ENCODE assay signal across 26 mouse cellular contexts in genomic region chr5:8544512-8544911, GRCm38 (mm10).
DNase-seq lines count a peak whose midpoint lies in the region; ATAC-seq and TF ChIP-seq lines count a peak whose summit lies in the region.
"Had no signal": no experiment of that assay in that cellular context is flagged by ENCODE, and none has a peak within 500 bp of the region (broad histone marks: within the 10 kb centered on the region; RNA-seq: fewer than 3 reads in every experiment).

No protein-coding gene starts in this region.

- H3K4me3 ChIP-seq in liver, postnatal 0 days (ENCODE audit: low read depth, low read length): no peak overlapping the region
- H3K4me3 ChIP-seq: embryonic facial prominence, embryonic 15.5 days; heart, adult 2 months; heart, embryonic 13.5 days; hindbrain, embryonic 12.5 days; kidney, embryonic 15.5 days; limb, embryonic 10.5 days; liver, embryonic 15.5 days; midbrain, embryonic 10.5 days; neural tube, embryonic 12.5 days had no signal

- no peaks in the 10 kb centered on the region for H3K9me3 ChIP-seq in liver, postnatal 0 days (ENCODE audit: low read length)
- H3K9me3 ChIP-seq: embryonic facial prominence, embryonic 15.5 days; heart, embryonic 13.5 days; hindbrain, embryonic 12.5 days; kidney, embryonic 15.5 days; limb, embryonic 10.5 days; liver, embryonic 15.5 days; midbrain, embryonic 10.5 days; neural tube, embryonic 12.5 days had no signal

- no peak overlapping the region for H3K9ac ChIP-seq in liver, postnatal 0 days (replicated peaks)
- H3K9ac ChIP-seq: embryonic facial prominence, embryonic 15.5 days; heart, embryonic 13.5 days; hindbrain, embryonic 12.5 days; kidney, embryonic 15.5 days; liver, embryonic 15.5 days; neural tube, embryonic 12.5 days had no signal

- peak; percentile 6 for DNase-seq in CD4-positive, CD25-positive, alpha-beta regulatory T cell, adult 2 months (ENCODE audit: low read depth, low spot score)
- peak; percentile 52 for DNase-seq in heart, adult 11 months
- no peak for DNase-seq in heart, adult 18-20 months
- DNase-seq in thymus, postnatal 0 days (ENCODE audit: low spot score): peak; percentile 3
- no peak for DNase-seq in thymus, postnatal 14 days
- DNase-seq in liver, postnatal 0 days: no peak
- DNase-seq in testis, postnatal 10 days (ENCODE audit: low spot score): no peak
- DNase-seq: adrenal gland, postnatal 14 days; cerebellum, adult 8-10 months; cerebellum, postnatal 36 days; gastrocnemius, postnatal 14 days; heart, adult 2 months; heart, postnatal 14 days; kidney, adult 11 months; liver; lung, postnatal 4 days; thymus, postnatal 4 days had no signal

- no peaks in the 10 kb centered on the region for H3K4me1 ChIP-seq in liver, postnatal 0 days (ENCODE audit: insufficient read depth)
- H3K4me1 ChIP-seq: embryonic facial prominence, embryonic 15.5 days; heart, embryonic 13.5 days; hindbrain, embryonic 12.5 days; liver, embryonic 15.5 days; midbrain, embryonic 10.5 days; neural tube, embryonic 12.5 days had no signal

- ATAC-seq in CD4-positive, CD25-positive, alpha-beta regulatory T cell, adult 4 months: no peak
- no peak for ATAC-seq in liver, postnatal 0 days

- H3K27ac ChIP-seq in liver, postnatal 0 days (ENCODE audit: low read depth): no peak overlapping the region
- H3K27ac ChIP-seq: embryonic facial prominence, embryonic 15.5 days; heart, adult 2 months; heart, embryonic 13.5 days; hindbrain, embryonic 12.5 days; kidney, embryonic 15.5 days; limb, embryonic 10.5 days; liver, embryonic 15.5 days; midbrain, embryonic 10.5 days; neural tube, embryonic 12.5 days had no signal

- no peak for TF ChIP-seq EP300 in liver, postnatal 0 days (IDR thresholded peaks at IDR 0.05; ENCODE audit: low read depth)

- H3K4me2 ChIP-seq in liver, postnatal 0 days (ENCODE audit: low read depth, low read length): no peak overlapping the region
- H3K4me2 ChIP-seq: embryonic facial prominence, embryonic 15.5 days; heart, embryonic 13.5 days; hindbrain, embryonic 12.5 days; kidney, embryonic 15.5 days; liver, embryonic 15.5 days; neural tube, embryonic 12.5 days had no signal

- no peaks in the 10 kb centered on the region for H3K36me3 ChIP-seq in liver, postnatal 0 days (replicated peaks; ENCODE audit: insufficient read depth, low read length)
- H3K36me3 ChIP-seq: embryonic facial prominence, embryonic 15.5 days; heart, embryonic 13.5 days; kidney, embryonic 15.5 days; limb, embryonic 10.5 days; liver, embryonic 15.5 days; midbrain, embryonic 10.5 days; neural tube, embryonic 12.5 days had no signal

- no peaks in the 10 kb centered on the region for H3K27me3 ChIP-seq in liver, postnatal 0 days (ENCODE audit: insufficient read depth, low read length)
- H3K27me3 ChIP-seq: embryonic facial prominence, embryonic 15.5 days; heart, embryonic 13.5 days; hindbrain, embryonic 12.5 days; kidney, embryonic 15.5 days; liver, embryonic 15.5 days; neural tube, embryonic 12.5 days had no signal

- TF ChIP-seq CTCF in liver, postnatal 0 days (IDR thresholded peaks at IDR 0.05; ENCODE audit: low read depth): no peak

- WGBS in liver, postnatal 0 days (ENCODE audit: insufficient replicate concordance): 52% methylated on average over 3 of the region's 5 CpGs

Comparison
In these comparisons a context has a peak if more than half of its experiments do, and no peak if none do; other contexts are left out.
1. DNase-seq: peak in CD4-positive, CD25-positive, alpha-beta regulatory T cell, adult 2 months (single experiment), heart, adult 11 months (single experiment) and thymus, postnatal 0 days (single experiment); none in heart, adult 18-20 months (0 of 2), thymus, postnatal 14 days (single experiment), liver, postnatal 0 days (single experiment) and testis, postnatal 10 days (single experiment).